Mouse (Mus musculus): ENCODE measurements at regions not wholly inside any gene's neighbourhood (a gene's known extent, or its start where the extent isn't known, plus 50 kb on each side); places are given as distances from the start of the nearest gene placed in this dataset.

DNA sequence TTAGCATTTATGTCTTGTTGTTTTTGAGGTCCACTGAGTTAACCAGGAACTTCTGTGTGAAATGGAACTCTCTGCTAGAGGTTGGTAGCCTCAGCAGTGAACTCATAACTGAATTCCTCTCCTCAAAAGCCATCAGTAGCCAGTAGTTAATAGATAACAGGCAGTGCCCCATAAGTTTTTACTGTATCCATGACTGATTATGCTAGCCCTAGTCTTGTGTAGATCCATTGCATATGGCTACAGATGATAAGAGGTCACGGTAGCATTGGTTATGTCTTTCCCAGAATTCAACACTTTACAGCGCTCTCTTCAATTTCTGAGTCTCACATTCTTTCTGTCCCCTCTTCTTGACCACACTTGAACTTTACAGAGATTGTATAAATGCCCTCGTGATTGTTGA, 499.7 kb upstream of the Dab2 start:
- in situ Hi-C loops (cut with MboI; ENCODE audit: low pct_ligation_motif_present, low pct_unique_long_range_greater_than_20kb, low sequenced_read_pairs) (no loop called here), dilution Hi-C loops (cut with MboI; ENCODE audit: extremely low pct_ligation_motif_present, extremely low pct_unique_long_range_greater_than_20kb, low sequenced_read_pairs) (no loop called here)
- Histone ChIP-seq H3K79me2 (replicated peaks; ENCODE audit: control insufficient read depth, extremely low read depth, insufficient read depth, poor library complexity, severe bottlenecking) (no peaks in the 10 kb centered on the region), H3K36me3 (replicated peaks in 1 of 2; ENCODE audit: control insufficient read depth in 1 of 2, insufficient read depth in 1 of 2, low read length in 1 of 2) (no peaks in the 10 kb centered on the region), H3K27me3 (replicated peaks) (no peaks in the 10 kb centered on the region), H3K4me3 (replicated peaks in 1 of 3; ENCODE audit: low read depth in 2 of 3, low read length in 2 of 3, poor library complexity in 1 of 3) (no peak overlapping the region), H3K4me2 (ENCODE audit: insufficient read depth, low read depth, poor library complexity, severe bottlenecking) (no peak overlapping the region), H3K9ac (ENCODE audit: insufficient read depth, low read depth) (no peak overlapping the region), H3K4me1 (ENCODE audit: control insufficient read depth in 1 of 2, insufficient read depth in 2 of 2) (no peaks in the 10 kb centered on the region), H3K27ac (ENCODE audit: insufficient read depth, low read depth) (no peak overlapping the region), H3K9me3 (replicated peaks; ENCODE audit: low read length) (no peaks in the 10 kb centered on the region)
- TF ChIP-seq CTCF (conservative IDR thresholded peaks at IDR 0.05 in 1 of 2, IDR thresholded peaks at IDR 0.05 in 1 of 2; ENCODE audit: low read depth in 2 of 2, low read length in 2 of 2) (no peak), EP300 (IDR thresholded peaks at IDR 0.05; ENCODE audit: low read length) (no peak), BHLHE40 (IDR thresholded peaks at IDR 0.05; ENCODE audit: low read depth, low read length) (no peak), ZNF384 (IDR thresholded peaks at IDR 0.05; ENCODE audit: low read depth, low read length) (no peak), ELF1 (IDR thresholded peaks at IDR 0.05; ENCODE audit: low read depth, low read length) (no peak), PAX5 (IDR thresholded peaks at IDR 0.05; ENCODE audit: low read length) (no peak), ZC3H11A (IDR thresholded peaks at IDR 0.05; ENCODE audit: low read depth, low read length) (no peak), RAD21 (IDR thresholded peaks at IDR 0.05; ENCODE audit: low read depth, low read length) (no peak), HCFC1 (IDR thresholded peaks at IDR 0.05; ENCODE audit: low read depth, low read length) (no peak), IRF4 (IDR thresholded peaks at IDR 0.05; ENCODE audit: low read depth, low read length) (no peak), NELFE (IDR thresholded peaks at IDR 0.05; ENCODE audit: low read depth, low read length) (no peak), CHD2 (IDR thresholded peaks at IDR 0.05; ENCODE audit: low read length) (no peak), MEF2A (IDR thresholded peaks at IDR 0.05; ENCODE audit: borderline replicate concordance, low read depth, low read length) (no peak), MAFK (IDR thresholded peaks at IDR 0.05; ENCODE audit: insufficient replicate concordance, low read length) (no peak), USF2 (conservative IDR thresholded peaks at IDR 0.05; ENCODE audit: low read depth, low read length) (no peak), MXI1 (IDR thresholded peaks at IDR 0.05; ENCODE audit: low read depth, low read length) (no peak), MAX (IDR thresholded peaks at IDR 0.05; ENCODE audit: low read length) (no peak), USF1 (IDR thresholded peaks at IDR 0.05; ENCODE audit: low read depth, low read length) (no peak), MAZ (IDR thresholded peaks at IDR 0.05; ENCODE audit: low read depth, low read length) (no peak)
- no peak for DNase-seq (ENCODE audit: extremely low read depth)

DNA sequence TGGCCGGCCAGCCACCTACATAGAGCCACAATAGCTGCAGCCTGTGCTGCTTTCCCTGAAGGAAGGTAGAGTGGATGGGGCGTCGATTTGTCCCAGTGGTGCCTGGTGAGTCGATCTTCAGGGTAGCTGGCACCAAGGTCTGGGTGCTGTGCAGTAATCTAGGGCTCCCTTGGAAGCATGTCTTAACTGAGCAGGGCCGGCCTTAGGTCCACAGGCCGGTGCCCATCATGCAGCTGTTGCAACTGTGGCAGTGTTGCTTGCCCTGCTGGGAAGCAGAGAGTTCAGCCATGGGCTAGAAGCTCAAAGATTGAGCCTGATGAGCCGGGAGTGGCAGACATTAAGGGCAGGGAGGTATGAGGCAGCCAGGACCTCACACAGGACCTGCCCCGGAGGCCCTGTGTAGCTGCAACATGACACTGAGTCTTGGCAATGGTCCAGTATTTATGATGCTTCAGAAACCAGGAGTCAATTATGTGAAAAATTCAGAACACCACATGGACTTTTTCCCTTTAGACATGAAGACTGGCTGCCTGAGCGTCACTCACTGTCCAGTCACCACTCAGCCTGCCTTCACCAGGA, 488.3 kb upstream of the Dab2 start:
- no peak overlapping the region for H3K9ac ChIP-seq (ENCODE audit: insufficient read depth, low read depth)
- H3K79me2 ChIP-seq (replicated peaks; ENCODE audit: control insufficient read depth, extremely low read depth, insufficient read depth, poor library complexity, severe bottlenecking) = no peaks in the 10 kb centered on the region
- H3K4me3 ChIP-seq (replicated peaks in 1 of 3; ENCODE audit: low read depth in 2 of 3, low read length in 2 of 3, poor library complexity in 1 of 3) = no peak overlapping the region
- H3K27ac ChIP-seq (ENCODE audit: insufficient read depth, low read depth) = no peak overlapping the region
- no peaks in the 10 kb centered on the region for H3K36me3 ChIP-seq (replicated peaks in 1 of 2; ENCODE audit: control insufficient read depth in 1 of 2, insufficient read depth in 1 of 2, low read length in 1 of 2)
- no peak overlapping the region for H3K4me2 ChIP-seq (ENCODE audit: insufficient read depth, low read depth, poor library complexity, severe bottlenecking)
- TF ChIP-seq USF2 (conservative IDR thresholded peaks at IDR 0.05; ENCODE audit: low read depth, low read length) (no peak), ZNF384 (IDR thresholded peaks at IDR 0.05; ENCODE audit: low read depth, low read length) (no peak), ETS1 (conservative IDR thresholded peaks at IDR 0.05; ENCODE audit: low read depth, low read length) (no peak), MAZ (IDR thresholded peaks at IDR 0.05; ENCODE audit: low read depth, low read length) (no peak)
- no peak for DNase-seq (ENCODE audit: extremely low read depth)
- H3K4me1 ChIP-seq (ENCODE audit: control insufficient read depth in 1 of 2, insufficient read depth in 2 of 2) = no peaks in the 10 kb centered on the region
- no peaks in the 10 kb centered on the region for H3K9me3 ChIP-seq (replicated peaks; ENCODE audit: low read length)
- in situ Hi-C loops (cut with MboI; ENCODE audit: low pct_ligation_motif_present, low pct_unique_long_range_greater_than_20kb, low sequenced_read_pairs) = no loop called here
- dilution Hi-C loops (cut with MboI; ENCODE audit: extremely low pct_ligation_motif_present, extremely low pct_unique_long_range_greater_than_20kb, low sequenced_read_pairs) = no loop called here
- no peaks in the 10 kb centered on the region for H3K27me3 ChIP-seq (replicated peaks)
